ENCODE assay signal across 30 mouse cellular contexts in the genomic region with DNA sequence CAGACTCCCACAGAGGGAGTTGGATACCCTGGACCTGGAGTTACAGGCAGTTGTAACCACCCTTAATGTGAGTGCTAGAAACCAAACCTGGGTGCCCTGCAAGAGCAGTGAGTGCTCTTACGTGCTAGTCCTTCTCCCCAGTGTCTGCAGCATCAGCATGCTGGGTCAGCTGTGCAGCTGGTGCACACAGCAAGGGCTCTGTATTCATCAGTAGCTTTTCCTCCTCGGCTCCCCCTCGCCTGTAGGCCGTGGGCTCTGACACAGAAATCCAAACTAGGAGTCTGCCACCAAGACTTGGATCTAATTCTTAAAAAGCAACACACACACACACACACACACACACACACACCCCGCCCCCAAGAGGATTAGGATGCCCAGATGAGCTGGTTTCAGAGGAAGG. TPM values are rescaled to one million over a fixed set of nuclear protein-coding genes. Genes with fewer than 3 reads are reported as not detected.
"Had no signal": no experiment of that assay in that cellular context is flagged by ENCODE, and none has a peak within 500 bp of the region (broad histone marks: within the 10 kb centered on the region; RNA-seq: fewer than 3 reads in every experiment).

No protein-coding gene starts in this region.

RNA-seq across cellular contexts. Expression of a gene that starts 2.5 kb away (rescaled TPM):
- polyA plus RNA-seq: limb, embryonic 10.5 days; limb, embryonic 11.5 days; limb, embryonic 12.5 days; macrophage had no signal

RNA-seq across cellular contexts. Expression of a gene that starts 22.1 kb away (rescaled TPM):
- polyA plus RNA-seq: macrophage had no signal

RNA-seq across cellular contexts. Expression of a gene that starts 36.3 kb away (rescaled TPM):
- polyA plus RNA-seq: limb, embryonic 10.5 days; limb, embryonic 11.5 days; limb, embryonic 12.5 days; limb, embryonic 13.5 days; limb, embryonic 14.5 days; limb, embryonic 15.5 days; liver, embryonic 11.5 days; liver, embryonic 12.5 days; liver, embryonic 13.5 days; liver, embryonic 14.5 days; liver, embryonic 15.5 days; liver, embryonic 16.5 days; liver, postnatal 0 days; lung, adult 2 months; lung, embryonic 14.5 days; lung, embryonic 15.5 days; lung, embryonic 16.5 days; lung, postnatal 0 days; macrophage; midbrain, embryonic 10.5 days; midbrain, embryonic 11.5 days; midbrain, embryonic 12.5 days; midbrain, embryonic 13.5 days; midbrain, embryonic 14.5 days; midbrain, embryonic 15.5 days; midbrain, embryonic 16.5 days; midbrain, postnatal 0 days; myocyte; neural tube, embryonic 11.5 days; neural tube, embryonic 12.5 days had no signal

RNA-seq across cellular contexts. Expression of a gene that starts 37.1 kb away (rescaled TPM):
- polyA plus RNA-seq: limb, embryonic 10.5 days; limb, embryonic 11.5 days; limb, embryonic 12.5 days; limb, embryonic 13.5 days; limb, embryonic 14.5 days; limb, embryonic 15.5 days; liver, embryonic 11.5 days; liver, embryonic 12.5 days; liver, embryonic 13.5 days; liver, embryonic 14.5 days; liver, postnatal 0 days; lung, adult 2 months; lung, embryonic 14.5 days; lung, embryonic 15.5 days; lung, embryonic 16.5 days; lung, postnatal 0 days; macrophage; midbrain, embryonic 10.5 days; midbrain, embryonic 11.5 days; midbrain, embryonic 12.5 days; midbrain, embryonic 13.5 days; midbrain, embryonic 14.5 days; midbrain, embryonic 15.5 days; midbrain, embryonic 16.5 days; midbrain, postnatal 0 days; neural tube, embryonic 11.5 days; neural tube, embryonic 12.5 days had no signal
